Mouse (Mus musculus) midbrain, embryonic 15.5 days (tissue): ENCODE measurements at regions not wholly inside any gene's neighbourhood (a gene's known extent, or its start where the extent isn't known, plus 50 kb on each side); places are given as distances from the start of the nearest gene placed in this dataset.
"Not testable (repeated sequence)": the region's sequence is repeated elsewhere in the genome, so short reads cannot be mapped to it uniquely, and the experiment has no call there.

Experiments used
- ATAC-seq: fragments of 200-750 bp; cut with Nextera tagmentation; replicated peaks from 2 replicates; pipeline ENCODE4 v1.8.0; 2017; ENCODE audit warnings: moderate TSS enrichment
- H3K27ac ChIP-seq: fragments of 300-500 bp; sonication (generic); 2 replicates; pipeline ENCODE4 v1.5.1; 2015; ENCODE audit warnings: mild to moderate bottlenecking, inconsistent platforms
- H3K27me3 ChIP-seq: fragments of 300-500 bp; sonication (generic); replicated peaks from 2 replicates; pipeline ENCODE4 v1.6.1; 2015; ENCODE audit warnings: inconsistent platforms
- H3K36me3 ChIP-seq: fragments of 300-500 bp; sonication (generic); replicated peaks from 2 replicates; pipeline ENCODE4 v1.6.1; 2015; ENCODE audit warnings: inconsistent platforms
- H3K4me1 ChIP-seq: fragments of 300-500 bp; sonication (generic); 2 replicates; pipeline ENCODE4 v1.6.1; 2015; ENCODE audit warnings: inconsistent platforms
- H3K4me2 ChIP-seq: fragments of 300-500 bp; sonication (generic); 2 replicates; pipeline ENCODE4 v1.6.1; 2015; ENCODE audit warnings: inconsistent platforms, mild to moderate bottlenecking, moderate library complexity
- H3K4me3 ChIP-seq: fragments of 300-500 bp; sonication (generic); 2 replicates; pipeline ENCODE4 v1.5.1; 2015; ENCODE audit warnings: mild to moderate bottlenecking, inconsistent platforms
- H3K9ac ChIP-seq: fragments of 300-500 bp; sonication (generic); 2 replicates; pipeline ENCODE4 v1.6.1; 2015; ENCODE audit warnings: mild to moderate bottlenecking, inconsistent platforms
- H3K9me3 ChIP-seq: fragments of 300-500 bp; sonication (generic); 2 replicates; pipeline ENCODE4 v1.6.1; 2016; ENCODE audit warnings: inconsistent platforms
- WGBS: fragments of 180-500 bp; shearing (Covaris S2); methylation state at CpG from one replicate; pipeline ENCODE4 v1.1.7; 2015; ENCODE audit warnings: mixed read lengths; 5-methylcytosine and 5-hydroxymethylcytosine counted together

GRCm38 (mm10) chr9:9475009-9475744 lies 236.3 kb upstream of the Arhgap42 start:
- H3K9ac ChIP-seq = no peak overlapping the region
- no peak overlapping the region for H3K27ac ChIP-seq
- H3K4me2 ChIP-seq = no peak overlapping the region
- peaks cover 7% of the 10 kb centered on the region; the same call in 1 of the 2 replicates for H3K4me1 ChIP-seq
- no peaks in the 10 kb centered on the region for H3K9me3 ChIP-seq
- no peaks in the 10 kb centered on the region for H3K36me3 ChIP-seq
- no peak overlapping the region for H3K4me3 ChIP-seq
- peak; percentile 63 for ATAC-seq
- WGBS = 43% methylated on average over 8 of the region's 8 CpGs
- no peaks in the 10 kb centered on the region for H3K27me3 ChIP-seq

GRCm38 (mm10) chr9:9444213-9444612 lies 205.3 kb upstream of the Arhgap42 start:
- Histone ChIP-seq H3K9me3 (no peaks in the 10 kb centered on the region), H3K4me3 (no peak overlapping the region), H3K27ac (no peak overlapping the region), H3K4me1 (no peaks in the 10 kb centered on the region), H3K4me2 (no peak overlapping the region), H3K36me3 (no peaks in the 10 kb centered on the region), H3K9ac (no peak overlapping the region), H3K27me3 (no peaks in the 10 kb centered on the region)
- no peak for ATAC-seq
- 86% methylated on average over 1 of the region's 1 CpGs for WGBS

GRCm38 (mm10) chr9:9420326-9420725 lies 181.4 kb upstream of the Arhgap42 start:
- H3K4me2 ChIP-seq = no peak overlapping the region
- H3K4me1 ChIP-seq = no peaks in the 10 kb centered on the region
- H3K9ac ChIP-seq = no peak overlapping the region
- 86% methylated on average over 2 of the region's 2 CpGs for WGBS
- H3K9me3 ChIP-seq = no peaks in the 10 kb centered on the region
- no peaks in the 10 kb centered on the region for H3K27me3 ChIP-seq
- no peak for ATAC-seq
- no peak overlapping the region for H3K27ac ChIP-seq
- no peak overlapping the region for H3K4me3 ChIP-seq
- no peaks in the 10 kb centered on the region for H3K36me3 ChIP-seq

GRCm38 (mm10) chr9:9412460-9413181 lies 173.7 kb upstream of the Arhgap42 start:
- H3K9me3 ChIP-seq = no peaks in the 10 kb centered on the region
- H3K4me2 ChIP-seq = no peak overlapping the region
- H3K9ac ChIP-seq = no peak overlapping the region
- no peak for ATAC-seq
- H3K36me3 ChIP-seq = no peaks in the 10 kb centered on the region
- no peak overlapping the region for H3K27ac ChIP-seq
- H3K27me3 ChIP-seq = no peaks in the 10 kb centered on the region
- WGBS = 66% methylated on average over 3 of the region's 3 CpGs
- no peaks in the 10 kb centered on the region for H3K4me1 ChIP-seq
- H3K4me3 ChIP-seq = no peak overlapping the region

GRCm38 (mm10) chr9:9394190-9394589 lies 155.3 kb upstream of the Arhgap42 start:
- not testable (repeated sequence) for H3K4me2 ChIP-seq, H3K9me3 ChIP-seq, H3K27me3 ChIP-seq, H3K4me1 ChIP-seq, H3K4me3 ChIP-seq, ATAC-seq, H3K36me3 ChIP-seq, H3K27ac ChIP-seq, H3K9ac ChIP-seq
- 91% methylated on average over 3 of the region's 4 CpGs for WGBS

- Histone ChIP-seq H3K36me3 (no peaks in the 10 kb centered on the region), H3K27ac (no peak overlapping the region), H3K9me3 (no peaks in the 10 kb centered on the region), H3K4me2 (no peak overlapping the region), H3K27me3 (no peaks in the 10 kb centered on the region), H3K9ac (no peak overlapping the region), H3K4me1 (no peaks in the 10 kb centered on the region), H3K4me3 (no peak overlapping the region)
- peak; percentile 40; the same call in 1 of the 2 replicates for ATAC-seq
- 73% methylated on average over 2 of the region's 2 CpGs for WGBS
Measured at GRCm38 (mm10) chr9:9376650-9377189, 137.8 kb upstream of the Arhgap42 start.

- Histone ChIP-seq H3K4me1 (no peaks in the 10 kb centered on the region), H3K36me3 (no peaks in the 10 kb centered on the region), H3K27me3 (no peaks in the 10 kb centered on the region), H3K9me3 (no peaks in the 10 kb centered on the region), H3K4me2 (no peak overlapping the region), H3K27ac (no peak overlapping the region), H3K9ac (no peak overlapping the region), H3K4me3 (no peak overlapping the region)
- peak; percentile 69 for ATAC-seq
- 28% methylated on average over 3 of the region's 3 CpGs for WGBS
Measured at GRCm38 (mm10) chr9:9375304-9375904, 136.5 kb upstream of the Arhgap42 start.

GRCm38 (mm10) chr9:9372594-9372993 lies 133.7 kb upstream of the Arhgap42 start:
- 39% methylated on average over 1 of the region's 1 CpGs for WGBS
- no peaks in the 10 kb centered on the region for H3K27me3 ChIP-seq
- H3K9ac ChIP-seq = no peak overlapping the region
- ATAC-seq = no peak
- no peak overlapping the region for H3K27ac ChIP-seq
- no peaks in the 10 kb centered on the region for H3K4me1 ChIP-seq
- H3K9me3 ChIP-seq = no peaks in the 10 kb centered on the region
- H3K36me3 ChIP-seq = no peaks in the 10 kb centered on the region
- H3K4me3 ChIP-seq = no peak overlapping the region
- H3K4me2 ChIP-seq = no peak overlapping the region

- no peak overlapping the region for H3K27ac ChIP-seq
- H3K27me3 ChIP-seq = no peaks in the 10 kb centered on the region
- no peaks in the 10 kb centered on the region for H3K9me3 ChIP-seq
- no peak overlapping the region for H3K4me2 ChIP-seq
- 90% methylated on average over 1 of the region's 1 CpGs for WGBS
- H3K4me1 ChIP-seq = no peaks in the 10 kb centered on the region
- no peak for ATAC-seq
- H3K4me3 ChIP-seq = no peak overlapping the region
- no peak overlapping the region for H3K9ac ChIP-seq
- H3K36me3 ChIP-seq = no peaks in the 10 kb centered on the region
Measured at GRCm38 (mm10) chr9:9368731-9369130, 129.8 kb upstream of the Arhgap42 start.

- no peak for ATAC-seq
- Histone ChIP-seq H3K4me2 (no peak overlapping the region), H3K27me3 (no peaks in the 10 kb centered on the region), H3K27ac (no peak overlapping the region), H3K4me3 (no peak overlapping the region), H3K36me3 (no peaks in the 10 kb centered on the region), H3K9me3 (no peaks in the 10 kb centered on the region), H3K9ac (no peak overlapping the region), H3K4me1 (no peaks in the 10 kb centered on the region)
- WGBS = 88% methylated on average over 1 of the region's 1 CpGs
Measured at GRCm38 (mm10) chr9:9342456-9343185, 103.7 kb upstream of the Arhgap42 start.

- ATAC-seq = no peak
- Histone ChIP-seq H3K36me3 (no peaks in the 10 kb centered on the region), H3K4me2 (no peak overlapping the region), H3K27ac (no peak overlapping the region), H3K27me3 (no peaks in the 10 kb centered on the region), H3K9ac (no peak overlapping the region), H3K4me3 (no peak overlapping the region), H3K4me1 (no peaks in the 10 kb centered on the region), H3K9me3 (no peaks in the 10 kb centered on the region)
- 83% methylated on average over 1 of the region's 1 CpGs for WGBS
Measured at GRCm38 (mm10) chr9:9318624-9319023, 79.7 kb upstream of the Arhgap42 start.

GRCm38 (mm10) chr9:9316021-9316420 lies 77.1 kb upstream of the Arhgap42 start:
- H3K4me3 ChIP-seq = no peak overlapping the region
- ATAC-seq = no peak; the same call in 1 of the 2 replicates
- no peaks in the 10 kb centered on the region for H3K36me3 ChIP-seq
- H3K9me3 ChIP-seq = no peaks in the 10 kb centered on the region
- no peaks in the 10 kb centered on the region for H3K4me1 ChIP-seq
- no peak overlapping the region for H3K9ac ChIP-seq
- H3K27me3 ChIP-seq = no peaks in the 10 kb centered on the region
- H3K27ac ChIP-seq = no peak overlapping the region
- no peak overlapping the region for H3K4me2 ChIP-seq
- 85% methylated on average over 4 of the region's 4 CpGs for WGBS
